Comparison of ENCODE assay signal across 13 mouse cellular contexts in the genomic region with DNA sequence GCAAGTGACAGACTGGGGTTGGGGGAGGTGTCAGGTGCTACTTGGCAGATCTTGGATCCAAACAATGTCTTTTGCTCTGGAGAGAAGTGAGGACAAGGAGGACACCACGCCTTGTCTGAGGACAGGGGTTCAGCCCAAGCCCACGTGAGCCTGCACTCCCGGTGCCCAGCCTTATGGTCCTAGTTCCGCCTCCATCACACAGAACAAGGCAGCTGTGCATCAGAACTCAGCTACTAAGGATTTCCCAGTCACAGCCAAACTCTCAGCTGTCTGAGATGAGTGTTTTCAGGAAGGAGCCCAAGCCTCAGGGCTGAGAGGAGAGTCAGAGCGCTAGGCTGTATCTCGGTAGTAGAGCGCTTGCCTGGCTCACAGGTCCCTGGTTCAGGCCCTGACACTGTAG.
DNase-seq lines count a peak whose midpoint lies in the region; ATAC-seq and TF ChIP-seq lines count a peak whose summit lies in the region.
"Had no signal": no experiment of that assay in that cellular context is flagged by ENCODE, and none has a peak within 500 bp of the region (broad histone marks: within the 10 kb centered on the region; RNA-seq: fewer than 3 reads in every experiment).

No protein-coding gene starts in this region.

- H3K27me3 ChIP-seq in forebrain, embryonic 10.5 days (ENCODE audit: poor library complexity, severe bottlenecking): peaks cover 20% of the 10 kb centered on the region
- no peaks in the 10 kb centered on the region for H3K27me3 ChIP-seq in forebrain, embryonic 15.5 days
- H3K27me3 ChIP-seq in intestine, embryonic 16.5 days (replicated peaks; ENCODE audit: control insufficient read depth, insufficient read depth, low read length): no peaks in the 10 kb centered on the region
- no peaks in the 10 kb centered on the region for H3K27me3 ChIP-seq in intestine, embryonic 15.5 days (replicated peaks)
- H3K27me3 ChIP-seq in testis, adult 2 months (ENCODE audit: control insufficient read depth, insufficient read depth, low read length): no peaks in the 10 kb centered on the region
- H3K27me3 ChIP-seq: embryonic facial prominence, embryonic 15.5 days; hindbrain, embryonic 13.5 days; midbrain, embryonic 13.5 days had no signal

- WGBS in forebrain, embryonic 10.5 days: 79% methylated on average over 7 of the region's 7 CpGs
- WGBS in forebrain, embryonic 15.5 days: 75% methylated on average over 7 of the region's 7 CpGs
- 71% methylated on average over 7 of the region's 7 CpGs for WGBS in intestine, embryonic 16.5 days
- WGBS in intestine, embryonic 15.5 days: 71% methylated on average over 7 of the region's 7 CpGs
- WGBS in lung, adult 2 months: 77% methylated on average over 7 of the region's 7 CpGs

- H3K4me1 ChIP-seq in forebrain, embryonic 10.5 days: peaks cover 68% of the 10 kb centered on the region
- H3K4me1 ChIP-seq in forebrain, embryonic 15.5 days: peaks cover 14% of the 10 kb centered on the region
- peaks cover 4% of the 10 kb centered on the region; the same call in 1 of the 2 replicates for H3K4me1 ChIP-seq in intestine, embryonic 16.5 days (ENCODE audit: control insufficient read depth, insufficient read depth, low read length)
- peaks cover 8% of the 10 kb centered on the region; the same call in 1 of the 2 replicates for H3K4me1 ChIP-seq in intestine, embryonic 15.5 days (replicated peaks)
- H3K4me1 ChIP-seq in testis, adult 2 months (ENCODE audit: control insufficient read depth, insufficient read depth, low read length): no peaks in the 10 kb centered on the region
- H3K4me1 ChIP-seq in lung, adult 2 months (ENCODE audit: control insufficient read depth, insufficient read depth, low read length): no peaks in the 10 kb centered on the region

- H3K9ac ChIP-seq in forebrain, embryonic 15.5 days (replicated peaks): no peak overlapping the region
- H3K9ac ChIP-seq in intestine, embryonic 16.5 days (ENCODE audit: low read depth, low read length): no peak overlapping the region
- H3K9ac ChIP-seq in intestine, embryonic 15.5 days: no peak overlapping the region
- H3K9ac ChIP-seq: embryonic facial prominence, embryonic 15.5 days; hindbrain, embryonic 13.5 days; midbrain, embryonic 13.5 days had no signal

- TF ChIP-seq POLR2A in testis, adult 2 months (IDR thresholded peaks at IDR 0.05; ENCODE audit: control insufficient read depth, low read depth, low read length): no peak
- TF ChIP-seq POLR2A in lung, adult 2 months (IDR thresholded peaks at IDR 0.05; ENCODE audit: borderline replicate concordance, extremely low read depth, low read depth, low read length): no peak

- H3K36me3 ChIP-seq in forebrain, embryonic 10.5 days (replicated peaks): no peaks in the 10 kb centered on the region
- no peaks in the 10 kb centered on the region for H3K36me3 ChIP-seq in forebrain, embryonic 15.5 days
- no peaks in the 10 kb centered on the region for H3K36me3 ChIP-seq in intestine, embryonic 16.5 days (ENCODE audit: control insufficient read depth, insufficient read depth, low read length)
- H3K36me3 ChIP-seq in intestine, embryonic 15.5 days: no peaks in the 10 kb centered on the region
- H3K36me3 ChIP-seq in testis, adult 2 months (ENCODE audit: control insufficient read depth, insufficient read depth, low read length): no peaks in the 10 kb centered on the region
- H3K36me3 ChIP-seq: embryonic facial prominence, embryonic 15.5 days; hindbrain, embryonic 13.5 days; midbrain, embryonic 13.5 days had no signal

- ATAC-seq in forebrain, embryonic 15.5 days (replicated peaks): no peak
- peak; percentile 43; the same call in 1 of the 2 replicates for ATAC-seq in intestine, embryonic 16.5 days
- no peak for ATAC-seq in intestine, embryonic 15.5 days
- ATAC-seq: forebrain, embryonic 14.5 days; midbrain, embryonic 13.5 days had no signal

- H3K4me2 ChIP-seq in forebrain, embryonic 15.5 days (replicated peaks): no peak overlapping the region
- no peak overlapping the region for H3K4me2 ChIP-seq in intestine, embryonic 16.5 days (ENCODE audit: low read depth, low read length)
- no peak overlapping the region for H3K4me2 ChIP-seq in intestine, embryonic 15.5 days (replicated peaks)
- H3K4me2 ChIP-seq: embryonic facial prominence, embryonic 15.5 days; hindbrain, embryonic 13.5 days; liver, embryonic 11.5 days; midbrain, embryonic 13.5 days had no signal

- TF ChIP-seq CTCF in testis, adult 2 months (IDR thresholded peaks at IDR 0.05; ENCODE audit: control insufficient read depth, insufficient read depth, insufficient replicate concordance, low read depth, low read length): no peak
- TF ChIP-seq CTCF in lung, adult 2 months (IDR thresholded peaks at IDR 0.05; ENCODE audit: insufficient read depth, low read length): no peak

- no peaks in the 10 kb centered on the region for H3K9me3 ChIP-seq in forebrain, embryonic 10.5 days
- H3K9me3 ChIP-seq in forebrain, embryonic 15.5 days: no peaks in the 10 kb centered on the region
- H3K9me3 ChIP-seq in intestine, embryonic 16.5 days (ENCODE audit: control insufficient read depth, low read length): no peaks in the 10 kb centered on the region
- no peaks in the 10 kb centered on the region for H3K9me3 ChIP-seq in intestine, embryonic 15.5 days
- H3K9me3 ChIP-seq: embryonic facial prominence, embryonic 15.5 days; hindbrain, embryonic 13.5 days; midbrain, embryonic 13.5 days had no signal

- no peak for DNase-seq in forebrain, embryonic 10.5 days (ENCODE audit: extremely low spot score, low spot score)
- DNase-seq in testis, postnatal 14 days (ENCODE audit: low spot score): no peak
- no peak for DNase-seq in embryo, embryonic 11 days
- no peak for DNase-seq in lung, adult 2 months

- H3K4me3 ChIP-seq in forebrain, embryonic 10.5 days: no peak overlapping the region
- no peak overlapping the region for H3K4me3 ChIP-seq in forebrain, embryonic 15.5 days
- H3K4me3 ChIP-seq in intestine, embryonic 16.5 days (ENCODE audit: low read length): no peak overlapping the region
- H3K4me3 ChIP-seq in intestine, embryonic 15.5 days (replicated peaks): no peak overlapping the region
- no peak overlapping the region for H3K4me3 ChIP-seq in testis, adult 2 months (ENCODE audit: control insufficient read depth, low read depth, low read length)
- H3K4me3 ChIP-seq in lung, adult 2 months (replicated peaks; ENCODE audit: extremely low read depth, low read depth, low read length): no peak overlapping the region
- H3K4me3 ChIP-seq: embryonic facial prominence, embryonic 15.5 days; hindbrain, embryonic 13.5 days; midbrain, embryonic 13.5 days had no signal

- H3K27ac ChIP-seq in forebrain, embryonic 10.5 days: 0 out of 2 replicates have a peak overlapping the region, but pooled peaks have one; percentile 1
- H3K27ac ChIP-seq in forebrain, embryonic 15.5 days (replicated peaks): no peak overlapping the region
- H3K27ac ChIP-seq in intestine, embryonic 16.5 days (ENCODE audit: low read length): no peak overlapping the region
- H3K27ac ChIP-seq in intestine, embryonic 15.5 days: no peak overlapping the region
- H3K27ac ChIP-seq in testis, adult 2 months (ENCODE audit: control insufficient read depth, insufficient read depth, low read depth, low read length): peak overlapping the region; percentile 50
- H3K27ac ChIP-seq: embryonic facial prominence, embryonic 15.5 days; hindbrain, embryonic 13.5 days; midbrain, embryonic 13.5 days had no signal

Comparison
In these comparisons a context has a peak if more than half of its experiments do, and no peak if none do; other contexts are left out.
1. H3K27ac ChIP-seq: peak in forebrain, embryonic 10.5 days (single experiment) and testis, adult 2 months (single experiment); none in forebrain, embryonic 15.5 days (single experiment), intestine, embryonic 16.5 days (single experiment) and intestine, embryonic 15.5 days (single experiment).